Mouse (Mus musculus) adrenal gland (tissue): ENCODE data around the gene Chrna4.

Experiments
- intact Hi-C: fragments of 180-260 bp; cut with DNase I; formaldehyde crosslinking; loops from one replicate; pipeline ENCODE4 v1.15.1; 2025
- long read RNA-seq, 2 experiments: library from polyadenylated mRNA; unstranded; transcript quantifications; one replicate each; pipeline ENCODE4 v2.0.0; 2020; ENCODE audit warnings: borderline replicate concordance in 1 of 2; ENCODE audit not compliant: insufficient replicate concordance in 1 of 2

Gene Chrna4
- long read RNA-seq, experiment 1, full-length matches to known transcripts: 4 of 6 reads
- long read RNA-seq, experiment 1, partial matches to known transcripts: 2 of 6 reads
- long read RNA-seq, experiment 1, other reads (novel, unspliced or antisense): 0 of 6 reads
- long read RNA-seq, experiment 2, full-length matches to known transcripts: 1 of 1 reads
- long read RNA-seq, experiment 2, partial matches to known transcripts: 0 of 1 reads
- long read RNA-seq, experiment 2, other reads (novel, unspliced or antisense): 0 of 1 reads

DNA sequence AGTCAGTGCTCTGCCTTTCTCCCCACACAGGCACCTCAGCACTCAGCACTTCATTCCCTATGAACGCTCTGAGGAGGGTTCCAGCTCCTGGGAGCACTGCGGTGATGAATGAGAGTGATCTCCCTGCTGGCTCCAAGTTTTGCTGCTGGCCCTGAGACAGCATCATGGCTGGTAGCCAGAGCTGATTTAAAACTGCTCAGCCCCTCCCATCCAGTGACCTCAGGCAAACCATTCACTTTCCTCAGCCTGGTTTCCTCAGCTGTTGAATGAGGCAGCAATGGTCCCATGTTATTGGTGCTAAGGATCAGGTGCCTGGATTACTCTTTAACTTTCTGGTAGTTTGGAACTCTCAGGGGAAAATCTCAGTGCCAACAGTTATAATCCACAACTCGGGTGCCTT, at the start of gene Chrna4:
TSS of gene Chrna4 (minus strand) at position 110 of the 400 bp plus-strand sequence.
- intact Hi-C loops: no loop called here

DNA sequence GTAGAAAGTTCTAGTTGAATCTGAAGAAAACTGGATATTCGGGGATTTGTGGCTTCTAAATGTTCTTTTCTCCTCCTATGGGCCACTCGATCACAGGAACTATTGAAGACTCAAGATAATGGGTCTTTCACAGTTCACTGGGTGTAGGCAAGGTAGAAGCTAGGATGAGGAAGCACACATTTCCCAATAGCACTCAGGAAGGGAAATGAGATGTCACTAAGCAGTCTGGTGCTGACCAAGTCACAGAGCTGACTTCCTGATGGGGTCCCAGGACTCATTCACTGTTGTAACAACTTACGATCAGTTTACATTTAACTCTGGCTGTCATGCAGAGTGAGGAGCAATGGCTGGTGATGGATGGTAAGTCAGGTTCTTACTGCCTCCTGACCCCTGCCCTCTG, 46.8 kb upstream of the Chrna4 start:
- intact Hi-C loops: no loop called here

DNA sequence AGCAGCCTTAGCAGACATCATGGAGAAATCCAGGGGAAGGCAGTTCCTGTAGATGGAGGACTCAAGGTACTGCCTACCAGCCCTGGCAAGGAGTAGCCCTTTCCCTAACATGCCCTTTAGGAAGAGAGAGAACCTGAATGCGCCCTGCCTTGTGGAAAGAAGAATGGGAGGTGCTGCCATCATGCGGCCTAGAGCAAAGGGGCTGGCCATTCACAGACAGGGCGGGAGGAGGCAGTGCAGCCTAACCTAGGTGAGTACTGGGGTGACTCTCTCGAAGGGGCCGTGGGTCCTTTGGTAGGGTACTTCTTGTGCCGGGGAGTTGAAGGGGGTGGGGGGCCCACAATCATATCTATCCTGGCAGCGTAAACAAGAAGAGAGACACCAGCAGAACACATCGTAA, 41.7 kb upstream of the Chrna4 start:
- intact Hi-C loops: no loop called here

DNA sequence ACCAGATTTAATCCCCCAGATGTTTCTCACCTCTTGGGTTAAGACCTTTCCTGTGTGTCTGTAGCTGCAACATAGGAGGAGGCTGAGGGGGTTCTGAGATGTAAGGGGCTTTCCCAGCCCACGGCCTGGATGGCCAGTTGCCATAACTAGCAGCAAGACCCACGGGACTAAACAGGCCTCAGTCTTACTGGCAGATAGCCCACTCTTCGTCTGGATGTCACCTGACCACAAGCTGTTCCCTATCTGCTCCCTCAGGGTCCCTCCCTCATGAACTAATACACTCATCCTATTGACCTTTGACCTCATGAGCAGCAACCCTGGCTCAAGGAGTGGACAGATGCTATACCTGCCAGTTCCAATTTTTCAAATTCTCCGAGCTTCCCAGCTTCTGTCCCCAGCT, 40.6 kb upstream of the Chrna4 start:
- intact Hi-C loops: no loop called here

DNA sequence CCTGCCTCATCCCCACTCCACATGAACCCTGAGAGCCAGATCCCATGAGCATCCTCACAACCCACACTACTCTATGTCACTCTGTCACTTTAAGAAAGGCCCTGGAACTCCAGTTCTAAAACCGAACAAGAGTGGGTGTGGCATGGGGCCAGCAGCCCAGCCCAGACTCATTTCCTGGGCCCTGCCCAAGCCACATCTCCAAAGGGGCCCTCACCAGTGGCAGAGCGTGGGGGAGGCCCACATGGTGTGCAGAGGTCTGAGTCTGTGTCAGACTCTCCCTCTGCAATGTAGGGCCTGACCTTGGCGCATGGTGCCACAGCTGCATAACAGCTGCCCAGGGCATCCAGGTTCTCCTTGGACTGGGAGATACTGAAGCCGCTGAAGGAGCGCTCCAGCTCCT, 37.5 kb upstream of the Chrna4 start:
- intact Hi-C loops: no loop called here

DNA sequence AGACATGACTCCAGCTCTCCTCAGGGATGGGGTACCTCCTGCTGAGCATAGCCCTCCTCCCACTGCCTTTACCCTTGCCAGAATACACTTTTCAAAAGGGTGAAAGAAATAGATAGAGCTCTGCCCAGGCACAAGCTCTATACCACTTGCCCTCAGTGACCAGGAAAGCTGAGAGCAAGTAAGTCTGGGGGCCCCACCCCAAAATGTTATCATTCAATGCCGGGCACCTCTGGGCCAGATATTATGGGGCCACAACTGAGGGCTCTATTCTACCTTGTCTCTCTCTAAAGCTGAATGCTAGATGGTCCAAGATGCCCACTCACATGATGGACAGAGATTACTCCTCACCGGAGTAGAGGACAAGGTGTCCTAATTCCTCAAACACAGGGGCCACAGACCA, 36.2 kb upstream of the Chrna4 start:
- intact Hi-C loops: no loop called here

DNA sequence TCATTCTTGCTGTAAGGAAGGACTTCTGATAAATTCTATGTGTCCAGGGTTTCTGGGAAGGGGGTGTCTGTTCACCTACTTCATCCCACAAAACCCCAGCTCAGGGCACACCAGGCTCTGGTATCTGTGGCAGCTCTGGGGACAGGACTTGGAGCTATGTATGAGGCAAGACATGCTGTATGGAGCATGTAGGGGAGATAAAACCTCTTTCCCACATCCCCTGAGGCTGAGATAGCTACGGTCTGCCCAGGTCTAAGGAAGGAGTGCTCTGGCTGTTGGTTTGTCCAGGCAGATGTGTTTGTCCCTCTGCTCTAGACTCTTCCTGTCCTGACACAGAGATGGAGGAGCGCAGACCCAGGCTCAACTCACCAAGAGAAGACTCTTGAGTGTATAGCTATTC, 35.6 kb upstream of the Chrna4 start:
- intact Hi-C loops: no loop called here

DNA sequence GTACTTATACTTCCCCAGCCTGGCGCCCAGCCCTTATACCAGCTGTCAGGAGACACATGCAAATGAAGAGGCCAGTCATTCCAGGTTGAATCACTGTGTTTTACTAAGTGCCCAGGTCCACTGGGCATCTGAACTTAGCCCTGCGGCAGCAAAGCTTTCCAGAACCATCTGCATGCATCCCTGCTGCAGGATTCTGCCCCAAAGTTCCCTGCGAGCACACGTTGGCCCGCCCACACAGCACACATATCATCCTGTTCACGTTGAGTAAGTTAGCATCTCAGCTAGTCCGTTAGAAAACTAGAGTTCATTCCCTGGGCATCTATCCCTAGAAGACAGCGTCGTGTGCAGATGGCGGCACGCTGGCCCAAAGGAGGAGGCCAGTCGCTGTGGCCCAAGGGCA, 32.2 kb upstream of the Chrna4 start:
- intact Hi-C loops: no loop called here

DNA sequence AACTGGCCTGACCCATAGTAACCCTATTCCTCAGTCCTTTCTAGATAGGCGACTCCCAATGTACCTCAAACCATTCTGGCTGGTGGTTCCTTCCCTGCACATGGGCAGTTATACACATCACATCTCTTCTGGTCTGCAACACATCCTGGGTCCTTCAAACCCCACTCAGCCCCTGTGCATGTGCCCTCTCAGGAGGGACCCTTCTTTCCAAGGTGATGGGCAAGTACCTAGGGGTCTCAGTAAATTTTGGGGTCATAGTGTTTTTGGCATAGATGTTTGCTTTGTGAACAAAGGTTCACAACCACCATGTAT, 29.0 kb upstream of the Chrna4 start:
- intact Hi-C loops: loop anchor here (5.0 kb wide), 1 partner anchor 145 kb away; the partner anchor contains the start of gene Birc7

DNA sequence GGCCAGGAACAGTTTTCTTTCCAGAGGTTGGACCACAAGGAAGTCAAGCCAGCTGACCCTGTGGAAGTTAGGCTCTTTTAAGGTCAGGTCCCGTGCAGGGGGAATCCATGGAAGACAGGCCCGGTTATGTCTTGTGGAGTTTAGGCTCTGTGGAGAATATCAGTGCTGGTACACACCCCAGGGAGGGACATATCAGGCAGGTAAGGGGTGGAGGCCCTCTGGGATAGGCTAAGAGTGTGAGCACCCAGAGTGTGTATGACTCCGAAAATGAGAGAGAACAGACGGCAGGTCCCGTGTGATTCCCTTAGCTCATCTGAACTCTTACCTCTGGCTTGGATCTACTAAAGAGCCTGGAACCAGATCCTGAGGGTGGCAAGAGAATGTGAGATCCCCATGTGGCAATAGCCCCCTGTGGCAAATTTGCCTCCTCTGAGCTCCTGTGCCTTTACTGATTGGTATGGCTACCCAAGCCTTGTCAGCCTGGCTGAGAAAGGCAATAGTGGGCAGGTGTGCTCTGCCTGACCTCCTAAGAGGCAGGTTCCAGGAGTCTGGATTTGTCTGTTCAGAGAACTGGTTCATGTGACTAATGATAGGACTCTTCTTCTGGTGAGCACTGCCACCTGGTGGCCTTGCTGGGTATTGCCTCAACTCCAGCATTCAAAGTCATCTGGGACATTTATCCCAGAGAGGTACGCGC, 28.5 kb upstream of the Chrna4 start:
- intact Hi-C loops: loop anchor here (5.0 kb wide), 1 partner anchor 145 kb away; the partner anchor contains the start of gene Birc7

DNA sequence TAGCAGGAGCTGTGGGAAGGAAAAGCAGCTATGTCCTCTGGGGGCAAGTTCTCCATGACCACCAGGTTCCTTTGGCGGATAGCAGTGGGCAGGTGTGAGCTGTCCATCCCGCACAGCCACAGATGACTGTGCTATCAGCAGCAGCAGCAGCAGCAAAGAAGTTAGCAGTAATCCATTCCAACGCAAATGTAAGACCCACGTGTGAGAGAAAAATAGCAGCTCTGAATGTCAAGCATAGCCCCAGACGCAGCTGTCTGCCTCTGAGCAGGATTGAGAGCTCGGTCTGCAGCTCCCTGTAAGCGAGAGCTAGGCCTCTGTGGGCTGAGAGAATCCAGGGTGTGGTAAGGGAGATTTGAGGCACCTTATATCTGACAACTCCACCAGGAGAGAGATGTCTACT, 26.8 kb upstream of the Chrna4 start:
- intact Hi-C loops: loop anchor here (5.0 kb wide), 1 partner anchor 143 kb away; the partner anchor contains the start of gene Birc7

DNA sequence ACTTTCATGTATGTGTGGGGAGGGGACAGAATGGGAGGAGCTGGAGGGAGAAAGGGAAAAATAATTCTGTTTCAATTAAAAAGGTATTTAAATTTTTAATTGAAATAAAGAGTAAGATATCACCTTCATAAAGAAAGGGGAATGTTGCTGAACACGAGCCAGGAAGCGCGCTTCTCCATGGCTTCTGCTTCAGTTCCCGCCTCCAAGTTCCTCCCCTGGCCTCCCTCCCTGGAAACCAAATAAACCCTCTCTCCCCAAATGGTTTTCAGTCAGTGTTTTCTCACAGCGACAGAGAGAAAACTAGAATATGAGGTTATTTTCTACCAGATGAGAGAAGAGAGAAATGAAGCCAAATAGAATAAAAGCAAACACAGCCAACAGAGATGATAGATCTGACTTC, 25.2 kb upstream of the Chrna4 start:
- intact Hi-C loops: loop anchor here (10.0 kb wide), 1 partner anchor 274 kb away; no protein-coding TSS in a partner anchor

DNA sequence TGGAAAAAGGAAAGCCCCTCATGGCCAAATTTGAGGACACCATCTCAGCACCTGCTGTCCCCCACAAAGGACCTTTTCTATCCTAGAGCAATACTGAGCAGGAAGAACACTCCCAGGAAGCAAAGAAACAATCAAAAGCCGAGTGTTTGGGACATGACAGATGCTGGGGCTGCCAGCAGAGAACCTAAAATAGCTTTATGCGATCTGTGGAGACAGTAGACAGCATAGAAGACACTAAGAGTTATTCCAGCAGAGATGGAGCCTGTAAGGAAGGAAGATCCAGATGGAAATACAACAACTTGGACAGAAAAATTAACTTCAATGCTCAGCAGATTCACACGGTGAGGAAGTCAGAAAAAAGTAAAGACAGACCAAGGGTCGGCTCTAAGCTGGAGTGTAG, 22.5 kb upstream of the Chrna4 start:
- intact Hi-C loops: loop anchor here (10.0 kb wide), 1 partner anchor 271 kb away; no protein-coding TSS in a partner anchor

DNA sequence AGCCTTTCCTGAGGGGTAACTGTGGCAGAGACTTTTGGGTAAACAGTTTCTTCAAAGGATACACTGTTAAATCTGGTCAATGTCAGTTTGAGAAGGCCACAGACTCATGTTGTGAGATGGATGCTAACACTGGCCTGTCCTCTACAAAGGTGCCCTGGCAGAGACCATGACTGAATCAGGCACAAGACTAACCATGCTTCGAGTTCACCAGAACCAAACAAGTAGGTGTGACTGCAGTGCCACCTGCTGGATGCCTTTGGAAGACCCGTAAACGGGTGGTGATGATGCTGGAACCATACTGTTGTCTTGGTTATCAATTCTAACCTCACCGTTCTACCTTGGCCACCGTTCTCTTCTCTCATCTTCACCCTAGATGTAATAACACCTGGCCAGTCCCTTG, 16.8 kb upstream of the Chrna4 start:
- intact Hi-C loops: loop anchor here (1.0 to 10.0 kb wide), 3 partner anchors 26 to 265 kb away; no protein-coding TSS in a partner anchor

DNA sequence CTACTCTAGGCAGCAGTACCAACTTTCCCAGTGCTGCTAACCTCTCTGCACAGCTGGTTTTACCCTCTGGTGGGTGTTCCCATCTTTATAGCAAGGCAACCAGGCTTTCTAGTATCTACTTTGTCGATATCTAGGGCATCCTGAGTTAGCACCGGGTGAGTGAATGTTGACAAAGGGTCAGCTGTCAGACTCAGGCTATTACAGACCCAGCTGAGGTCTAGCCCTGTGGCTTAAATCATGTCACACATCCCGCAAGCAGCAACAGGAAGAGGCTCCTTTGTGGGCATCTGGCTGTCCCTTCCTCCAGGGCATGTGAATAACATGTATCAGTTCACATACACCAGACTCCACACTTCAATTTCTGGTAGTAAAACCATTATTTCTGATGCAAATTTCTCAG, 14.8 kb upstream of the Chrna4 start:
- intact Hi-C loops: no loop called here

DNA sequence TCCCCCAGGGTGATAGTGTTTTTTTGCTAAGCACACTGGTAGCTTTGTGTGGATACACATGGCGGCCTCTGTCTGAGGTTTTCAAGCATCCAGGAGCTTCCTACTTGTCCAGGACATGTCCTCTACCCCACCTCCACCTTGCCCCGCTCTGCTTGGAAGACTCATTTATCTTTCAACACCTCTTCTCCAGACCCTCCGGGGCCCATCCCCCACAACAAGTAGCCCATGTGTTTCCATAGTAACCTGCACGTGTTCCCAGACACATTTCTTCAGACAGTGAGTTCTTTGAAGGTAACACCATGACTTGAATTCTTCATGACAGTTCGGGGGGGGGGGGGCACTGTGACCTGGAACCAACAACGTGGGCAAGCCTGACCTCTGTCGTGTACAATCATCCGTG, 14.0 kb upstream of the Chrna4 start:
- intact Hi-C loops: no loop called here

DNA sequence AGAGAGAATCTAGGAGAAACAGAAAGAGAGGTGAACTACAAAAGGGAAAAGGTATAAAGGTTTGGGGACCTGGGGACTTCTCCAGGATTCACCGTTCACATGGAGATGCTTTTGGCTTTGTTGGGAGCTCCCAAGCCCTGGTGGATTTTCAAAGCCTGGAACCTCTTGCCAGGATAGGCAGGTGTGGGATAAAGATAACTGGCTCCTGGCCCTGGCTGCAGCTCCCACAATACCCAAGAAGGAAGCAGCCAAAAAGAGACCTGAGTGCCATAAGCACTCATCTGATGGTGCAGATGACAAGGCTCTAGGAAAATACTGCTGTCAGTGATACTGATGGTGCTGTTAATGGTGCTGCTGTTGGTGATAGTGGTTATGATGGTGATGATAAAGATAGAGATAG, 8.8 kb upstream of the Chrna4 start:
- intact Hi-C loops: no loop called here

DNA sequence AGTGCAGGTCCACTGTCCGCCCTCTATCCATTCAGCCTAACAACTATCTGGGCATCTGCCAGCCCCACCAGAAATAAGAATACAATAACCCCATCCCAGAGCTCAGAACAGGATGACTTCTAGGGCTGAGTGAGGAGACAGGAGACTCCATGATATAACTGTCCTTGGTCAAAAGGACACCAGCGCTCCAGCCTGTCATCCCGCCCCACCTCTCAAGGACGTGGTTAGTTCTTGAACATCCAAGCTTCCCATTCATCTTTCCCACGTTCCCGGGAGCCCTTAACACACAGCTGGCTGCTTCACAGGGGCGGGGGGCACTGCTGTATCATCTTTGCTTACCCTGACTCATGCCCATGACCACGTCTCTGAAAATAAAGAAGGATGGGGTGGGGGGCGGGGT, 5.6 kb upstream of the Chrna4 start:
- intact Hi-C loops: no loop called here

DNA sequence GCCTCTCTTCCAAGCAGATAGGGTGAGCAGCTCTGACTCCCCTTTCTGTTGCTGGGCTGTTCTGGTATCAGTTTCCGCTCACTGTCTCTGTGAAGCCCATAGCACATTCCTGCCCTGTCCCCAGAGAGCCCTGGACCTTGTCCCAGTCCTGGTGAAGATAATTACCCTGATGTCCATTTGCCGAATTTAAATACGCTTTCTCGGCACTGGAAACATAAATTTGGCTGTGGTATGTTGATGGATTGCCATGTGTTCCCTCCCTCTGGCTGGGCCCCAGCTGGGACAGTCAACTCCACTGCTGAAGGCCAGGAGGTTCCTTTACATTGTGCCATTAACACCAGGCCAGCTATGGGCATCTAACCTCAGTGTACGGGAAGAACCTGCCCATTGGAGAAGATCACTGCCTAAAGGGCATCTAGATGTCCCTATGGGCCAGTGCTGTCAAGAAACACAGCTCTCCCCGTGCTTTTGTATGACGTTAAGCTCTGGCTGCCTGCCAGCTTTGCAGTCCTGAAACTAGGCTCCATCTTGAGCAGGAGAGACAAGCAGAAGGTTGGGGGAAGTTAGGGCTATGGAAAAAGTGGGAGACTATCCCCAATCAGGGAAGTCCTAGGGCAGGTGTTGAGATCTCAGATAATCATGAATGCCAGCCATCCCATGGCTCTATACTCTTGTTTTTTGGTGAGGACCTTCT, 5.1 kb upstream of the Chrna4 start:
- intact Hi-C loops: no loop called here

DNA sequence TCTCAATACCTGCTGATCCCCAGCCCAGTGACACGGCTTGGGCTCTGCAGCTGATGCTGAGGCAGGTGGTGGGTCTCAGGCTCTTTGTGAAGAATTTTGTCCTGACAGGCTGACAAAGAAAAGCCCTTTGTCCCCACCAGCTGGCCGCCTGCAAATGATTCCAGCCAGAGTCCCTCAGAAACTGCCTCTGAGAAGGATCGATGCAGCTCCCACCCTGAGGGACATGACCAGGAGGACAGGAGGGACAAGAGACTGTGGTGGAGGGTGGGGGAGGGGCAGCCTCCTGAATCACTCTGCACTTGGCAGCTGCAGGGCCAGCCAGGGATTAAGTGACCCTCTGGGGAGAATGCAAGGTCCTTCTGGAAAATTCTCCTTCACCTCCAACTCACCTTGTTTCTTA, 655 bp upstream of the Chrna4 start:
- intact Hi-C loops: no loop called here

DNA sequence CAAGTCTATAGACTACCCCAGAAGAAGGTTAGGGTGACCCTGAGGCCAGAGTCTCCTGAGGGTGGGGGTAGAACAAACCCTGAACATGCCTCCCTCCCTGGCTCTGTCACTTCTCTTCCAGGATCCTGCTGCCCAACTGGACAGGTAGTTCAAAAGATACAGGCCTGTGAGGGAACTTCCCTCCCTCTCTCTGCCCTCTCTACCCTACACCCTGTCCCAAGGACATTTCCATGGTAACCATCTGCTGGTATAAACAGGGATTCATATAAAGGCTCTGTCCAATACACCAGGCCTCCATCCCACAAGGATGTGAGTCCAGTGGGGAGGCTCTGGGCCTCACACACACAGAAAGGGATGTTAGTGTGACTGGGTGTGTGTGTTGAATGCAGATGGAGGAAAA, 970 bp downstream of the Chrna4 start:
- intact Hi-C loops: no loop called here

DNA sequence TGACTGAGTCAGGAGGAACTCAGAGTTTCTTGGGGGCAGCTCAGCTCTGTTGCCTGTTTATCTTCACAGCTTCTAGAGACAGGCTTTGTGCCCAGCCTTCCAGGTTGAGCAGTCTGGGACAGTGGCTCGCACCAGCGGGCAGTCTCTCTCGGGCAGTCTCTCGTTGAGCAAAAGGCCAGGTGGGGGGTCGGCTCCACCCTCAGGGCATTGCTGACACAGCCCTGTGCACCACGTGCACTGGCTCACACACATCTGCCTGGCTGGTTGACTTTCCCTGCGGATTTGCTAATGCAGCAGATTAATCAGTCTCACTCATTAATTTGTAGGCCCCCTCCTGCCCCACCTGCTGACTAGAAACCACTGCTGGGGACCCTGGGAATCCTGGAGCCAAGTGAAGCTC, 1.4 kb downstream of the Chrna4 start:
- intact Hi-C loops: no loop called here

DNA sequence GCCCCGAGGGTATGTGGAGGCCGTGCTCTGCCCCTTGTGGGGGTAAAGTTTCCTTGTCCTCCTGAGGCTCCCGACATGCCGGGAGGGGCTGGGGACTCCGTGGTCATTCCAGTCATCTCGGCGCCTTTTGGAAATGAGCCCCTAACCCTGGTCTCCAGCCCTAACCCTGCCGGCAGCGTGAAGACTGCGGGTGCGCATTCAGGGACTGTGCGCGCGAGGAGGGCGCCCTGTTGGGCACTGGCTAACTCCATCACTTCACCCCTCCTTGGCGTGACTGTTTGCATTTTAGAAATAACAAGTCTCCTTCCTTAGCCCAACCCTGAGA, 4.0 kb downstream of the Chrna4 start:
- intact Hi-C loops: no loop called here
